ENCODE assay signal across 12 mouse cellular contexts in the genomic region with DNA sequence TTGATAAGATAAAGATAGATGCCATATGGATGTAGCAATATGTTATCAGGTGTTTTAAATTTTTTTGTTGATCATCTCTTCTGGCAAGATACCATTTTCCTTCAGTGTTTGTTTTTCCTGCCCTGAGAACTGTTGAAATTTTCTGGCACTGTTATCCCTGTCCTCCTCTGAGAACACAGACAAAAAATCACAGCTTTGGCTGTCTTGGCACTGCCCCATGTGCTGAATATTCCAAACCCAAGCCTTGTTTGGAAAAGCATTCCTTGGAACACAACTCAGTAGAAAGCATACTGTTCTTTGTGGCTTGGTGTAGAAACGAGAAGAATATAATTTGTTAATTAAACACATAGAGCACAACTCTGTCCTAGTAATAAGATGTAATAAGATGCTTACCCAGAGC.
DNase-seq lines count a peak whose midpoint lies in the region; ATAC-seq and TF ChIP-seq lines count a peak whose summit lies in the region.
"Had no signal": no experiment of that assay in that cellular context is flagged by ENCODE, and none has a peak within 500 bp of the region (broad histone marks: within the 10 kb centered on the region; RNA-seq: fewer than 3 reads in every experiment).

No protein-coding gene starts in this region.

- peak; percentile 36 for DNase-seq in layer of hippocampus, adult 11-12 months (ENCODE audit: low spot score)
- no peak for DNase-seq in layer of hippocampus, adult 9-10 months (ENCODE audit: low spot score)
- peak; percentile 81 to 85 for DNase-seq in cerebellum, postnatal 36 days
- peak; percentile 49 to 58 for DNase-seq in left cerebral cortex, adult 18-20 months (ENCODE audit: low spot score in 2 of 2)
- peak; percentile 30 for DNase-seq in right cerebral cortex, postnatal 14 days
- DNase-seq: adrenal gland, postnatal 25 days had no signal

- H3K4me3 ChIP-seq in intestine, postnatal 0 days (ENCODE audit: low read depth, low read length) = no peak overlapping the region
- no peak overlapping the region for H3K4me3 ChIP-seq in intestine, embryonic 15.5 days (replicated peaks)
- H3K4me3 ChIP-seq in liver, embryonic 12.5 days = no peak overlapping the region
- H3K4me3 ChIP-seq: hindbrain, embryonic 12.5 days; neural tube, embryonic 12.5 days had no signal

- no peaks in the 10 kb centered on the region for H3K4me1 ChIP-seq in intestine, postnatal 0 days (replicated peaks; ENCODE audit: control insufficient read depth, insufficient read depth, low read length)
- H3K4me1 ChIP-seq in intestine, embryonic 15.5 days (replicated peaks) = no peaks in the 10 kb centered on the region
- H3K4me1 ChIP-seq in liver, embryonic 12.5 days = no peaks in the 10 kb centered on the region
- H3K4me1 ChIP-seq: hindbrain, embryonic 12.5 days; neural tube, embryonic 12.5 days had no signal

- no peaks in the 10 kb centered on the region for H3K9me3 ChIP-seq in intestine, postnatal 0 days (ENCODE audit: control insufficient read depth)
- no peaks in the 10 kb centered on the region for H3K9me3 ChIP-seq in intestine, embryonic 15.5 days
- no peaks in the 10 kb centered on the region for H3K9me3 ChIP-seq in liver, embryonic 12.5 days (replicated peaks)
- H3K9me3 ChIP-seq: hindbrain, embryonic 12.5 days; neural tube, embryonic 12.5 days had no signal

- WGBS in intestine, postnatal 0 days = 59% methylated on average over 1 of the region's 1 CpGs
- WGBS in intestine, embryonic 15.5 days = 47% methylated on average over 1 of the region's 1 CpGs
- WGBS in liver, embryonic 12.5 days (ENCODE audit: insufficient replicate concordance) = 19% methylated on average over 1 of the region's 1 CpGs

- no peaks in the 10 kb centered on the region for H3K27me3 ChIP-seq in intestine, postnatal 0 days (replicated peaks; ENCODE audit: control insufficient read depth, insufficient read depth, low read length)
- H3K27me3 ChIP-seq in intestine, embryonic 15.5 days (replicated peaks) = no peaks in the 10 kb centered on the region
- H3K27me3 ChIP-seq in liver, embryonic 12.5 days (replicated peaks) = no peaks in the 10 kb centered on the region
- H3K27me3 ChIP-seq: hindbrain, embryonic 12.5 days; neural tube, embryonic 12.5 days had no signal

- no peak for ATAC-seq in intestine, postnatal 0 days
- ATAC-seq in intestine, embryonic 15.5 days = no peak
- ATAC-seq in liver, embryonic 12.5 days = no peak

- no peaks in the 10 kb centered on the region for H3K36me3 ChIP-seq in intestine, postnatal 0 days (ENCODE audit: control insufficient read depth, insufficient read depth)
- H3K36me3 ChIP-seq in intestine, embryonic 15.5 days = no peaks in the 10 kb centered on the region
- H3K36me3 ChIP-seq in liver, embryonic 12.5 days = no peaks in the 10 kb centered on the region
- H3K36me3 ChIP-seq: hindbrain, embryonic 12.5 days; neural tube, embryonic 12.5 days had no signal

- no peak overlapping the region for H3K27ac ChIP-seq in intestine, postnatal 0 days (ENCODE audit: low read depth, low read length)
- H3K27ac ChIP-seq in intestine, embryonic 15.5 days = no peak overlapping the region
- H3K27ac ChIP-seq in liver, embryonic 12.5 days = no peak overlapping the region
- H3K27ac ChIP-seq: hindbrain, embryonic 12.5 days; liver, embryonic 14.5 days; neural tube, embryonic 12.5 days had no signal

- no peak overlapping the region for H3K9ac ChIP-seq in intestine, postnatal 0 days (ENCODE audit: low read depth, low read length)
- no peak overlapping the region for H3K9ac ChIP-seq in intestine, embryonic 15.5 days
- H3K9ac ChIP-seq in liver, embryonic 12.5 days = no peak overlapping the region
- H3K9ac ChIP-seq: hindbrain, embryonic 12.5 days; liver, embryonic 14.5 days; neural tube, embryonic 12.5 days had no signal

- TF ChIP-seq CTCF in intestine, postnatal 0 days (IDR thresholded peaks at IDR 0.05; ENCODE audit: low read depth) = no peak

- H3K4me2 ChIP-seq in intestine, postnatal 0 days (replicated peaks; ENCODE audit: low read depth) = no peak overlapping the region
- H3K4me2 ChIP-seq in intestine, embryonic 15.5 days (replicated peaks) = no peak overlapping the region
- H3K4me2 ChIP-seq in liver, embryonic 12.5 days = no peak overlapping the region
- H3K4me2 ChIP-seq: hindbrain, embryonic 12.5 days; neural tube, embryonic 12.5 days had no signal
